Mouse (Mus musculus): ENCODE results near the gene Zic4.

The Zic4 gene

DNA sequence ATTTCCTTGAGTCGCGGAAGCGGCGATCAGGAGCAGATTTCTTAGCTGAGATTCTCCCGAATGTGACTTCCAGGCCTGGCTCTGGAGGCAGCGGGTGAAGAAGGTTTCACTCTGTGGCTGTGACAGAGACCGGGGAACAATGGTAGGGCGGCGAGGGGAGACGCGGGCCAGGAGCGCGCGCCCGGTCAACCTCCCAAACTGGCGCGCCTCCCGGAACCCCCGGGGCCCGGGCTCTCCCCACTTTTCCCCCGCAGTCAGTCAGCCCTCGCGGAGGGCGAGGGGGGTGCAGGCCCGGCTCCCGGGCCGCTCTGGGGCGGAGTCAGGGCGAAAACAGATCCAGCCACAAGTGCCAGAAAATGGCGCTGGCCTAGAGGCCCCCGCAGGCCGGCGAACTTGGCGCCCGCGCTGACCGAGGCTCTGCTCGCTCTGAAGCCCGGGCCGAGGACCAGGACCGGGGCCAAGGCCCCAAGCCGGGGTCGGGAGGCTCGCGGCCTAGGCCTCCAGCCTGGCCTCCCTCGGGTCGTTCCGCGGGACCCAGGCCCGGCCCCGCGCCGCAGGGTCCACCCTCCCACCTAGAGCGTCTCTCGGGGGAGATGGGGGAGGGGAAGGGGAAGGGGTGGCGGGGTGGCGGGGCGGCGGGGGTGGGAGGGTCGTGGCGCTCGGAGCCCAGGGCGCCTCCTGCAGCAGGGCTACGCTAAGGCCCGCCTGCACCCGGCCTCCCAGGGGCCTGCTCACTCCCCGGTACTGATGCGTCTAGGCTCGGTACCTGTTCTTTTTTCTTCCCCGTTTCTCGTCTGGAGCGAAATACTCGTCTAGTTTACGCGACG is 19.3 kb downstream of the Zic4 start:
- DNase-seq: no peak

DNA sequence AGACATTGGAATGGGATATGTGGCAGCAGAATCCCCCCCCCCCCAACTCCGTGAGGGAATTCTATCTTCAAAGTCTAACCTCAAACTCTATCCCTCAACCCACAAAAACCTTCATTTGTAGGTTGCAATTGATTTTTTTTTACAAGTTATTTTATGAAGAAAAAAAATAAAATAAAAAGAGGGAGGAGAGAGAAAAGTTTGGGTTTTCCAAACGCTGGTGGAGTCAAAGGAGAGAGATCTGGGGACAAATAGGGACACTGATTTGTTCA is 19.8 kb downstream of the Zic4 start:
- DNase-seq: no peak

DNA sequence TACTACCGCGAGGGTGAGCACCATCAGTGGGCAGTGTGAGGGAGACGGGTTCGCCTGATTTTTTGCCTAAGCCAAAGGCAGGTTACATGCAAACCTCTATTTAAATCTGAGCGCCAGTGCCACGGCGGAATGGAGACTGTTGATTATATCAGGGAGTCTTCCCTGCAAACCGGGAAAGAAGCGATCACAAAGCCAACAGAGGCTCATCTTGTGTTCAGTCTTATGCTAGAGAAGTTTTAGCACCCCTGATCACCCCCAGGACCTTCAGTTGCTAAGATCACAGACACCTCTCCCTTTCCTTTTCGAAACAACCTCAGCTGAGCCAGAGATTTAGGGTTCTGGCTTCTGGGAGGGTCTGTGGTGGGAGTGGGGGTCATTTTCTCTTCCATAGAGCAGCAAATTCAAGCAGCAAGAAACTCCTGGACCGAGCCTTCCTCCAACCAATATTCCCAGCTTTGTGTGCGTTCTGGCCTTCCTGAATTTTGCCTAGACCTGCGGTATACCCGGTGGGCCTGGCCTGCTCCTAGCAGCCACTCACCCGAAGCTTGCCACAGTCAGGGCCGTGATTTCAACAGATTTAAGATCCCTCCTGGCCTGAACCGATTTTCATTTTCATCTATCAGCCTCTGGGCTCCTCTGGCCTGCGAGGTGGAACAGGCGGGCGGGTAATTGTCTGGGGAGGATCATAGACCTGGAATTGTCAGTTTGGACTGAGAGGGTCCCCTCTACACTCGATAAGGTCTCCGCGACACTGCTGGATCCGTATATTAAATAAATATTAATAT is 20.4 kb downstream of the Zic4 start:
- no peak for DNase-seq

DNA sequence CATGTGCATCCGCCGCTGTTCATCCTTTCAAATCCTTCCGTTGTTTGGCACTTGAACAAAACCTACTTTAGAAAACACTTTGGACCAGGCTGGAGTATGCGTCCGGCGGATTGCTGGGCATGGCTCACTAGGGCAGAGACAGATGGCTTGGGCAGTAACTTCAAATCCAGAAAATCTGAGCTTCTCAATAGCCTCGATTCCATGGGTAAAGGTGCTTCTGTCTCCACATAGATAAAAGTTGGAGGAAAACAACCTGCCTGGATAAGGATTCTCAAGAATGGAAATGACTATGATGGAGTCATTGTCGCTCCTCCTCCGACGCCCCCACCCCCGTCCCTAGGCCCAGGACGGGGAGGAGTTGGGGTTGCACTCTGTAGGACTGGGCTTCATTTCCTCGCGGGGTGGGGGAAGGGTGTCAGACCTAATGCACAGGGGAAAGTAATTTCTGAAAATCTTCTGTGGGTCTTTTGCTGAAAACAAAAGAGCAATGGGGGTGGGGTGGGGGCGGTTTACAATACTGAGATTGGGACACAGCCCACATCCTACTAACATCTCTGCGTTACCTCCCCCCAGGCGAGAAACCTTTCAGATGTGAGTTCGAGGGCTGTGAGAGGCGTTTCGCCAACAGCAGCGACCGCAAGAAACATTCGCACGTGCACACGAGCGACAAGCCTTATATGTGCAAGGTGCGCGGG is 21.4 kb downstream of the Zic4 start:
- no peak for DNase-seq

DNA sequence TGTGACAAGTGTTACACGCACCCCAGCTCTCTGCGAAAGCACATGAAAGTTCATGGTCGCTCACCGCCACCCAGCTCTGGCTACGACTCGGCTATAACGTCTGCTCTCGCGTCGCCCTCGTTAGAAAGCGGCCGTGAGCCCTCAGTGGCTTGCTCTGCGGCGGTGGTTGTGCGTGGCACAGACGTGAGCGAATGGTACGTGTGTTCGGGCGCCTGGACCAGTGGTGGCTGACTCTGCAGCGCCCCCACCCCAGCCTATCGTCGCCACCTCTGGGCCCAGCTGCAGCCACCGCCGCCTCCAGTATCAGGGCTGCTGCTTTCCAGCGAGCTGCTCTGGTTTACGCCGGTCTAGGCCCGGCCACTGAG is 21.9 kb downstream of the Zic4 start:
- DNase-seq: no peak

DNA sequence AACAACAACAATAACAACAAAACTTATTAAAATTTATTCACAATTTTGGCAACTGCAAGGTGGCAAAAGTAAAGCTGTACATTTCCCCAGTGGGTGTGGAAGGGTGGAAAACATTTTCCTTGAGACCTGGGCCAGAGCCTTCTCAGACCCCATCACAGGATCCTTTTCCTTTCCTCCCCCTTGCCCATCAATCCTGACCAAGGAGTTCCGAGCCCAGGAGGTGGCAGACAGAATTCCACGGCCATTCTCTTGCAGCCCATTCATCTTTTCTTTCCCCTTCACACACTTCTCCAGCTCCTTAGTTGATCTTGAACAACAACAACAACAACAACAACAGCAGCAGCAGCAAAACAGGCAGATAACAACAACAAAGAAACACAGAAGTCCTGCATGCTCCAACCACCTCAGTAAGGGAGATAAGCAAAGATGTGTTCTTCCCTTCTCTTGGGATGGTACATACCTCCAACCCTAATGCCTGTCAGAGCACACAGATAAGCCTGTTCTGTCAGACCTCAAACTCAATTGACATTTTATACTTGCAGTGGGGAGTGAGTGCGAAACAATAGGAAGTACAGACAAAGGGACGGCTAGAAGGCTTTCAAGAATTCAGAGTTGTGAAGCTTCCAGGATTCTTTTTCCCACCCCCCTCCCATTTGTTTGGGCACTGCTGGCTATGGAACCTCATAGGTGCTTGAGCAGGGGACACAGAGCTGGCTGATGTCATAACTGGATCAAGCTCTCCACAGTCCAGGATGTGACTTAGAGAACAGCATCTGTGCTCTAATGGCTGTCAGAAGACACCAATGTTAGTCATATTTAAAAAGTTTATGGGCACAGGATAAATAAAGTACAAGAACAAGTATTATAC is 22.7 kb downstream of the Zic4 start:
- DNase-seq: no peak

DNA sequence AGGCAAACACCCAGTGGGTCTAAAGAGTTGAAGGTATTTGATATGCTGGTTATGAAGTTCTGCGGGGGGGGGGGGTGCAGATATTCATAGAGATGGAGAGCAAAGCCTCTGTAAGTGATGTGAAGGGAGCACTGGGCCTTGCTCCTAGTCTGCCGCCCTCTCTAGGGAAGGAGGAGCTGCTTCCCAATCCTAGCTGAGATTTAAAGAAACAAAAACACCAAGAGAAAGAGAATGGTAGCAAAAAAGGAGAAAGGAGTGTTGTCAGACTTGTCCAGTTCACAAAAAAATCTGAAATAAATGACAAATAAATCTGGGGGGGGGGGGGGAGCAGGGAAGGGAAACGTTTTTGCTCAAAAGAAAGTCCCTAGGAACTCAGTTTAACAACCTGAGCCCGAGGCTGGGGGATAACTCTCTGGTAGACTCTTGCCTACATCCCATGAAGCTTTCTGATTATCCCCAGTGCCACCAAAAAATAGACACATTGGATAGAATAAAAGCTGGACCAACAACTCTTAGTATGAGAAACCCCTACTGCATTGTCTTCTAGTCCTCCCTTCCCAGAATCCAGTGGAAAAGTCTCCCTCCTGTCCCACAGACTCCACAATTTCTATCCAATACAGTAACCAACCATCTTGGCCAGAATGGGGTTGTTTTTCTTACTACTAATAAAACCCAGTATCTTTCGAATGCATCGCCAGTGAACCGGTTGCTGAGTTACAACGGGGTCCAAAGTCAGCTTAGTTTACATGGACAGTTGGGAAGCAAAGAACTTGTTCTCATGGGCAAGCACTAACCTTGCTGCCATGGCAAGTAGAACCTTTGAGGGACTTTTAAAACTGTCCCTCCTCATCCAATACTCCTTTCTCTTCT is 23.6 kb downstream of the Zic4 start:
- no peak for DNase-seq

DNA sequence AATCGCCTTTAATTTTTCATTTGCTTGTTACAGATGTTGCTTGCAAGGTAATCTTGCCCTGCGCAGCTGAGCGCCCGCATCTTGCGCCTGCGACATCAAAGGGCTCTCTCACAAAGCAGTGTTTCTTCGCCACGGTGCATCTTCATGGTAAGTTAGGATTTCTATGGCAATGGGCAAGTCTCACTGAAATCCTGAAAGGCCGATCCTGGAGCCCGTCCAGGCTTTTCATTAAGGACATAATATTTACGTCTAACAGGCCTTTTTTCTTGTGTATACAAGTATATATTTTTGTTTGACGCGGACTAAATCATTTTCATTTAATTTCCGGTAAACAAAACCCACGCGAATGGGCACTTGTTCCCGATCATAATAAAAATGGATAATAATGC is 24.3 kb downstream of the Zic4 start:
- DNase-seq: no peak

DNA sequence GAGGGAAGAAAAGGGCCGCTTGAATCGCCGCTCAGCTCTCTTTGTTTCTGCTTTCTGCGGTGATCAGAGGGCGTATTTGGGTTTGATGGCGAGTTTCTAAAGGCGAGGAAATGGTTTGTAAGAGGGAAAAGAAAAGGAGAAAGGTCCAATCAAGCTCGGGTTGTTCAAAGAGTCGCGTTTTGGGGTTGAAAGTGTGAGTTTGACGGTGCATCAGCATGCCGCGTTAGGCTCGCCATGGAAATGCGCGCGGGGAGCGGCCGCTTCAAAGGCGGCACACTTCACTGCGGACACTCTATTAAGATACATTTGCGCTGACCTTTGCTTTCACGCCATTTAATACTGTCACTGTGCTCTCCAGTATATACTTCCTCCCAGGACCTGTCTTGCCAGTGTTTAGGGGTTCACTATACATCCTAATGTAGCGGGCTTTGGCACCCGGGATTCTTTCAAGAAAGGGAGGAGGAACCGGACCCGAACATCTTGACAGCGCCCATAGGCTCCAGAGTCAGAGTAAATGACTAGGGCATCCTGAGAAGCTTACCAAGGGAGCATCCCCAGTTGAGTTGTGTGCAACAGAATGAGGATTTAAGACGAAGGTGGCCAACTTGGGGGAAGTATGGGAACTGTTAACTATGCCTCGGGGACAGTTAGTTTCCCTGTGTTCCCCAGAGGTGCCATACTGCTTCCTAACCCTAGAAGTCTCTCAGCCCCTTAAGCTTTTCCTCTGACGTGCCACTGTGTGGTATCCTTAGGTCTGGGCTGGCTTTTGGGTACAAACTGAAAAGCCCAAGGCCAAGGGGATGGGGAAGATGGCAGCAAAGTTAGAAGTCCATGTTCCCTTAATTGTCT is 24.9 kb downstream of the Zic4 start:
- DNase-seq: no peak

DNA sequence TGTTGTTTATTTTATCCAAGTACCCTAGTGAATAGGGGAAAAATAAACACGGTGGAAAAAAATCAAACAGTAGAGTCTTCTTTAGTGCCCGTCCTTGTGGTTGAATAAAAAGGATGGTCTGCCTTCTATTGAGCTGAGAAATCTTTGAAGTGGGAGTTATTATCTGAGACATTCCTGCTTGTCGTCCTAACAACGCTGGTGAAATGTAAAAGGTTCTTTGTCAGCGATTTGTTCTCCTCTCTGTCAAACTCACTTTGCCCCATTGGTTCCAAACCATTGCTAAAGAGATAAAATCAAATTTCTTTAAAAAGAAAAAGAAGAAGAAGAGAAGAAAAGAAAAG is 25.5 kb downstream of the Zic4 start:
- DNase-seq: no peak

DNA sequence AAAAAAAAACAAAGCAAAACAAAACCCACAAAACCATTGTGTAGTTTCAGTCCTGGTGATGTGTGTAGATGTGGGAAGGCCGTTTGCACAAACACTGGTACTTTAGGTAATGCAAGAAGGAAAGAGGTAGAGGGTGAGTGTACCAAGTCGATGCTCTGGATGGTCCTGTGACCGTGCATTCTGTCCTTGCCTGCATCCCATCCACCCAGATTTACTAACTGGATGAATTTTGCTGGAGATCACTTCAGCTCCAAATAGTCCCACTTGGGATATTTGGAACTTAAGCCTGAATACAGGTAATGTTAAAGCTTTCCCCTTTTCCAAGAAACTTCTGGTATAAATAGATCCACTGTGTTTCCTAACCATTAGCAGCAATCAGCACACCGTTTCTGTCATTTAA is 26.0 kb downstream of the Zic4 start:
- no peak for DNase-seq

DNA sequence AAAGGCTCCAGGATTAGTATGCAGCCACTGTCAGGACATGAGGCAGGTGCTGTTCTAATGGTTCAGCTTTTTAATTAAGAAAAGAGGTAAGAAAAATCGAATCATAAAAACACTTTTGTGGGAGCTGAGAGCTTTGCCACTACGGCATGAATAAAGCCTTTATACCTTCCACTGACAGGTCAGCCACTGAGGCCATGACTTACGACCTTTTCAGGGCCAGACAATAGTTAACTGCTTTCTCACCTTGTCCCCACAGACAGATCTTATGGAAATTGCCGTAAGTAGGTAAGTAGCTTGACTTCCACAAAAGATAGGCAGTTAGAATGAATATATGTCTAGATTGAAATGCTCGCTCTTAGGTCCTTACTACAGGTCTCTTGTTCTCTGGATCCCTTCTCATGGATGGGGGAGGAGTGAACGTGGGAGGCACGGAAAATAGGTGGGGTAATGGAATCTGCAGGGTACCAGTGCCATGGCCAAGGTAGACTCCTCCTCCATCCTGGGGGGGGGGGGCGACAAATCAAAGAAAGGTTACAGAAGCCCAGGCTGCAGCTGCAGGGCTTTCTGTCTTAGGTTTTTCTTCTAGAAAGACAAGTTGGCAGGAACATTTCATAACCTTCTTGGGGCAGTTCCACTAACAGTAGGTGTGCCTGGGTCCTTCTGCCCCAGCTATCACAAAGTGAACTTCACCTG is 31.3 kb downstream of the Zic4 start:
- DNase-seq: no peak

DNA sequence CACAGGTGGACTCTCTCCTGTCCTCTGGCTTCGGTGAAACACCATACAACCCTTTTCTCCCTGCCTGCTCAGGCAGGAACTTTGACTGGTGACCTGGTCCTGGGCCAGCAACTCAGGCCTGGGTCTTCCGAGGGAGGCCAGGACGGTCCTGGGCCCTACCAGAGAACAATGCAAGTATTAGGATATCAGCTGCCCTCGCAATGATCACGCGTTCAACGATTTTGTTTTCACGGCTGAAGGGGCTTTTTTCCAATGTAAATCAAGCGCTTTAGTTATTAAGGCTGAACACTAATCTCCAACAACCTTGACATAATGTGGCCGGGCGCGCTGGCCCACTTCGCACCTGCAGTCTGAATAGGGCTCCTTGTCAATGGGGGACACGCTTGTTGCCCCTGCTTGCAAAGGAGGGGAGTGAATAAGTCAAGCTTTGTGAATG is 32.0 kb downstream of the Zic4 start:
- no peak for DNase-seq

DNA sequence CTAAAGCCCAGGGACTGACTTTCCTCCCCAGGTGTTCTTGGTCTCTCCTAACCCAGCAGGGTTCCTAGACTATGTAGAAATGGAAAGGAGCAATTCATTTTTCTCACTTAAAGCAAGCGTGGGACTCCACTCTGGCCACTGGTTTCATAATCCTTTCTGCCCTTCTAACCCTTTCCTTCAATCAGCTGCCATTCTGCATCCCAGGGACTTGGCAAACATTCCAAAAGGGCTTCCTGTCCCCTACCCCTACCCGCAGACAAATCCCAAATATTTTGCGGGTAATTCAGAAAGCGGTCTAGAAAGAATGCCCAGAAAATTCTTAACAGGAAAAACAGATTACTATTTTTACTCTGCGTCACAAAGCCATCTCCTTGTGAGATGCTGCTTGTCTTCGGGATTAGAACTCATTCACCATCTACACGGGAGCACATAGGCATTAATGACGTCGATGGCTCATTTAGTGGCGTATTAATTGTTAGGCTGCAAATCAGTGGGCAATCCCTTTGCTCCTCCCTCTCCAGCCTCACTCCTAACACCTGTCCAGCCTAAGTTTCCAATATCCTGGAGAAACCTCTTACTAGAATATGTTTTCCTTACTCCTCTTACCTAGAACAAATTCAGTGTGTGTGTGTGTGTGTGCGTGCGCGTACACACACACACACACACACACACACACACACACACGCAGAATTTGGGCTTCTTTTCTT is 33.0 kb downstream of the Zic4 start:
- DNase-seq: no peak

DNA sequence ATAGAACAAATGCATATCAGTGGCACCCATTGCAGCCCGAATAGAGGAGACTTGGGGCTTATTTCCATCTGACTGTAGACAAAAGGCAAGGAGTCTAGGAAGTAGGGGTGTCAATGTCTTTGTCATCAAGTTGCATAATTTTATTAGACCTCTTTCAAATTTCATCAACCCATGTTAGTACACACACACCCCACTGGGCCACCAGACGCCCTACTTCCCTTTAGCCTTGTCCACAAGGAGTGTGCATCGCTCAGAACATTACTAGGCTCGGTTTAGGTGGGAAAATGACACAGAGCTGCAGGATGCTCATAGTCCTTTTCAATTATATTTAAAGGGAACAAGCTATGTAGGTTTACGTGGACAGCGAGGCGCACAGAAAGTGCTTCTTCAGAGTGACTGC is 37.8 kb downstream of the Zic4 start:
- DNase-seq: no peak

DNA sequence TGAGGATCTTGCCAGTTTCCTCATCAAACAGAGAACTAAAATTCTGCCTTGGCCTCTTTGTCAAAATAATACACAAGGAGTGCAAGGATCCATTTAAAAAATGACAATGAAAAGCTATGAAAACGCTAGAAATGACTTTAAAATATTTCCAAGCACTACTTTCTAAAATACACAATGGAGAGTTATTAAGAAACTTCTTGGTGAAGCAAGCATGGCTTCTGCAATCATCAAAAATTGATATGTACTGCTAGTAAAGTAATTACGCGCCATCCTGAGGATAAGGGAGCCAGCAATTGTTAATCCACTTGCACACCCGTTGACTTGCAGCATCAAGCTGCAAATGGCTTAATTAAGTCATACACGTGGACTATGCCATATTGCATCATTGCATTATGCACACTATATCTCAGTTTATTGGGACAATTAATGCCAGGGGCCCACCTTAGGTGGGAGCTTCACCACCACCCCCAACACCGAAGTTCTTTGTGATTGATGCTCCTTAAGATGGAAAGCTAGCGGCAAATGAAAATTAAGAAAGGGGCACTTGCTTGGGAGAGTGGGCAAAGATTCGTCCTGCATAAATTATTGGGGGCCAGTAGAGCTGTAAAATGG is 38.4 kb downstream of the Zic4 start:
- no peak for DNase-seq

DNA sequence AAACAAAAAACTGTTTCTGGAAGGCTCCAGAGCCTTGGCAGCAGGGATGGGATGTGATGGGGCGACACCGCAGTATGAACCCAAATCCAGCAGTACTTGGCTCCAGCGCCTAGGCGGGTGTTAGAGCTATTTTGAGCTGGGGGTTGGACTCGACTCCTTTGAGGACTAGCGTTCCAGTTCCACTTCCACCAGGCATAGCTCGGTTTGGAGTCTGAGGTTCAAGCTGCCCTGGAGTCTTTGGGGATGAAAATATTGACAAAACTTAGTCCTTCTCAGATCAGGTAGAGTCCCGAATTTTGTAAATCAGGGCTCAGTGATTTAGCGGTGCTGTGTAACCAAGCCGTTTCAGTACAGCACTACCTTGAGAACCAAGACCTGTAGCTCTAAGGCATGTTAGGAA is 39.3 kb downstream of the Zic4 start:
- no peak for DNase-seq

DNA sequence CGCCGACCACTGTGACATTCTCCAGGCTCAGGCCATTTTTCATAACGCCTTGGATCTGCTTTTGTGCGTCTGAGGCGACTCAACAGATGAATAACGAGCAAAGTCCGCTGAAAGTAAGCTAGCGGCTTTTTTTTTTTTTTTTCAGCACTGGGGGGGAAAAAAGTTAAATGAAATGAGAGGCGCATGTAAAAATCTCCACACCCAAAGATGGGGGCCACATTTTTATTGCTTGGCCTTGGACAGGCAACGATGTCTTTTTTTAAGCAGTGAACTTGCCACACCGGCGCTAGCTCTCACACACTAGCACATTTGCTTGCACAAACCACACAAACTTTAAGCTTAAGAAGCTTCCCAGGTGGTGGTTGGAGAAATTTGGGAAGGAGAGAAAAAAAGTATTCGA is 42.0 kb downstream of the Zic4 start:
- no peak for DNase-seq

Data from liver (tissue).